Mouse (Mus musculus) myocyte (in vitro differentiated cells): ENCODE measurements around the gene H1foo. TPM values are rescaled to one million over a fixed set of nuclear protein-coding genes. Genes with fewer than 3 reads are reported as not detected.

Experiments
- H3K27me3 ChIP-seq: one replicate; pipeline ENCODE4 v1.6.1; 2011; ENCODE audit not compliant: control insufficient read depth, insufficient read depth, insufficient read length
- H3K36me3 ChIP-seq: one replicate; pipeline ENCODE4 v1.6.1; 2011; ENCODE audit not compliant: control insufficient read depth, insufficient read depth
- H3K4me2 ChIP-seq: one replicate; pipeline ENCODE4 v1.6.1; 2011; ENCODE audit warnings: low read depth, control low read depth
- H3K4me3 ChIP-seq: one replicate; pipeline ENCODE4 v1.5.1; 2011; ENCODE audit warnings: mild to moderate bottlenecking, control low read depth, moderate library complexity
- H3K79me2 ChIP-seq: one replicate; pipeline ENCODE4 v1.6.1; 2011; ENCODE audit not compliant: control insufficient read depth, insufficient read depth
- H3ac ChIP-seq: one replicate; pipeline ENCODE4 v1.6.1; 2011; ENCODE audit not compliant: control insufficient read depth, insufficient read length
- CEBPB ChIP-seq: IDR thresholded peaks from 2 replicates; pipeline ENCODE4 v1.6.1; 2011; ENCODE audit warnings: mild to moderate bottlenecking, moderate library complexity; ENCODE audit not compliant: poor library complexity, insufficient read depth, severe bottlenecking
- E2F4 ChIP-seq: IDR thresholded peaks from one replicate; pipeline ENCODE4 v1.6.1; 2011; ENCODE audit warnings: mild to moderate bottlenecking, control low read depth, moderate library complexity; ENCODE audit not compliant: insufficient read depth
- MAX ChIP-seq: IDR thresholded peaks from one replicate; pipeline ENCODE4 v1.6.1; 2011; ENCODE audit warnings: low read depth, mild to moderate bottlenecking, control low read depth
- MYOD1 ChIP-seq, 3 experiments: IDR thresholded peaks; one replicate each; pipeline ENCODE4 v1.6.1; 2011; ENCODE audit warnings: control low read depth in 2 of 3, low read depth in 2 of 3, mild to moderate bottlenecking in 2 of 3, moderate library complexity in 1 of 3; ENCODE audit not compliant: insufficient read length in 2 of 3, control insufficient read depth in 1 of 3
- MYOG ChIP-seq, 3 experiments: IDR thresholded peaks; one replicate each; pipeline ENCODE4 v1.6.1; 2011; ENCODE audit warnings: control low read depth in 2 of 3, low read depth in 2 of 3, mild to moderate bottlenecking in 2 of 3; ENCODE audit not compliant: insufficient read length in 2 of 3, control insufficient read depth in 1 of 3, insufficient read depth in 1 of 3
- POLR2A ChIP-seq: IDR thresholded peaks from one replicate; pipeline ENCODE4 v1.6.1; 2011; ENCODE audit warnings: low read depth, mild to moderate bottlenecking, control low read depth, moderate library complexity; ENCODE audit not compliant: insufficient read length
- POLR2AphosphoS2 ChIP-seq: IDR thresholded peaks from one replicate; pipeline ENCODE4 v1.6.1; 2011; ENCODE audit warnings: low read depth, control low read depth; ENCODE audit not compliant: insufficient read length
- REST ChIP-seq: IDR thresholded peaks from one replicate; pipeline ENCODE4 v1.6.1; 2011; ENCODE audit warnings: mild to moderate bottlenecking, control low read depth, moderate library complexity; ENCODE audit not compliant: insufficient read depth, insufficient read length
- SRF ChIP-seq: IDR thresholded peaks from one replicate; pipeline ENCODE4 v1.6.1; 2011; ENCODE audit warnings: low read depth; ENCODE audit not compliant: control insufficient read depth, insufficient read length
- TCF12 ChIP-seq: IDR thresholded peaks from one replicate; pipeline ENCODE4 v1.6.1; 2011; ENCODE audit warnings: mild to moderate bottlenecking, control low read depth; ENCODE audit not compliant: poor library complexity, insufficient read depth, severe bottlenecking
- TCF3 ChIP-seq: IDR thresholded peaks from one replicate; pipeline ENCODE4 v1.6.1; 2011; ENCODE audit warnings: low read depth, control low read depth; ENCODE audit not compliant: insufficient read length
- USF1 ChIP-seq: IDR thresholded peaks from one replicate; pipeline ENCODE4 v1.6.1; 2011; ENCODE audit warnings: low read depth, mild to moderate bottlenecking, control low read depth, moderate library complexity
- polyA plus RNA-seq: library from polyadenylated mRNA; unstranded; fragments of >200 nt; fragmentation: generic; extraction: Trizol; gene quantifications from one replicate; pipeline ENCODE4 v1.2.1, GENCODE M21; 2012; ENCODE audit warnings: missing spikeins

The H1foo gene
- polyA plus RNA-seq, 1 experiment: not detected

DNA sequence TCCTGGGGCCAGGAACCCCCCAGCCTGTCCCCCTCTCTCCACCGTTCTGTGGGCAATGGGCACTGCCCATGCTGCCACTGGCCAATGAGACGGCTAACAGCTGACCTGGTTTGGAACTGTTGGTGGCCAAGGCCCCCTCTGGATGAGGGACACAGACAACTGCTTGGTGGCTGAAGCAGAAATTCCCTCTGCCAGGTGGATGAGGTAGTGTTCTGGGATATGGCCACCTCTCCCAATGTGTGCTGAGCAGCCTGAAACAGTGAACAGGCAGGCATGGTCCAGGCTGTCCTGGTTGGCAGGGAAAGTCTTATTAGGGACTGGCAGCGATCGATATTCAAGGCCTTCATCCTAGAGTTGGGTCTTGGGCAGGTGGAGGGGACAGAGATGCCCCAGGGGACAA is 10.4 kb downstream of the H1foo start:
- no peaks in the 10 kb centered on the region for H3K27me3 ChIP-seq
- H3K4me3 ChIP-seq: no peak overlapping the region
- peaks cover 4% of the 10 kb centered on the region for H3K36me3 ChIP-seq
- no peaks in the 10 kb centered on the region for H3K79me2 ChIP-seq
- no peak overlapping the region for H3K4me2 ChIP-seq
- TF ChIP-seq POLR2A (no peak), POLR2AphosphoS2 (no peak), MYOG (IDR thresholded peaks at IDR 0.05; ENCODE audit: control insufficient read depth in 1 of 3, insufficient read depth in 1 of 3, insufficient read length in 2 of 3, low read depth in 2 of 3) (peak in 1 of 3 experiments; percentile 59), MYOD1 (IDR thresholded peaks at IDR 0.05; ENCODE audit: control insufficient read depth in 1 of 3, insufficient read length in 2 of 3, low read depth in 2 of 3) (peak in 2 of 3 experiments; percentile 73 to 74), REST (no peak)
- no peak overlapping the region for H3ac ChIP-seq

DNA sequence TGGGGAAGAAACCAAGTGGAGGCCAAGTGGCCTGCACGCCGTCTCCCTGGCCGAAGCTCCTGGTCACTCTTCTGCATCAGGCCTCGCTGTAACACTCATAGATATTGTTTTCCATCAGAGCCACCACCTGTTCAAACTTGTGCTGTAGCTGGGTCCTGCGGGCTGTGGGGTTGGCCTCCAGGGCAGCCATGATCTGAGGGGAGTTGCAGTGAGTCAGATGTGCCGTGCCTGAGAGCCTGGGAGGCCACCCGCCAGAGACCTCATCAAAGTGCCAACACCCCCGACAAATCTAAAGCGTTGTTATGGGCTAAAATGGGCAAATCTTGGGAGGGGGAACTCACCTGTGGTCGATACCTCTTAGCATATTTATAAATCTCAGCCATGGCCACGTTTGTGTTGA is 10.9 kb downstream of the H1foo start:
- H3K36me3 ChIP-seq: peaks cover 4% of the 10 kb centered on the region
- no peak overlapping the region for H3ac ChIP-seq
- H3K4me2 ChIP-seq: no peak overlapping the region
- H3K27me3 ChIP-seq: no peaks in the 10 kb centered on the region
- H3K4me3 ChIP-seq: no peak overlapping the region
- TF ChIP-seq TCF12: no peak
- peak in 1 of 3 experiments; percentile 24 for TF ChIP-seq MYOG (IDR thresholded peaks at IDR 0.05; ENCODE audit: control insufficient read depth in 1 of 3, insufficient read depth in 1 of 3, insufficient read length in 2 of 3, low read depth in 2 of 3)
- no peak for TF ChIP-seq E2F4
- TF ChIP-seq MAX: no peak
- TF ChIP-seq MYOD1 (IDR thresholded peaks at IDR 0.05; ENCODE audit: control insufficient read depth in 1 of 3, insufficient read length in 2 of 3, low read depth in 2 of 3): peak in 2 of 3 experiments; percentile 48 to 56
- H3K79me2 ChIP-seq: no peaks in the 10 kb centered on the region

DNA sequence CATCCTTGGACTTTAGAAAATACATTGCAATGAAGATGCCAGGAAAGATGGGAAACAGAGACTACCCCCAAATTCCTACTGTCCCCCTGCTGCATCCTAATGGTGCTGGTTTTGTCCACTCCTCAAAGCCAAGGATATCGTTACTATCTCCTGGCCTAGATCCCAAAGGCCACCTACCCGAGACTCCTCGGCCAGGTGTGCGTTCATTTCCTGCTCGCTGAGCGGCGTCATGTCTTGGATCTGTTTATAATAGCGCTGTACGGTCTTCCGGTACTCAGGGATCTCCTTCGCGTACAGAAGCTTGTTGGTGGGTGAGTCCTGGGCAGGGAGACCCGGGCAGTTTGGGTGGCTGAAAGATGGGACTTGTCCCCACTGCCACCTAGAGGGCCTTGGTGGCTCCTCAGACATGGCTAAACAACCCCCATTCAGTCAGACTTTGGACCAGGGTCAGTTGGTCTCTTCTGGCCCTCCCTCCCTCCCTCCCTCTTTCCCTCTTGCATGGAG is 11.7 kb downstream of the H1foo start:
- no peak overlapping the region for H3K4me2 ChIP-seq
- H3K79me2 ChIP-seq: no peaks in the 10 kb centered on the region
- TF ChIP-seq REST (no peak), MYOG (IDR thresholded peaks at IDR 0.05; ENCODE audit: control insufficient read depth in 1 of 3, insufficient read depth in 1 of 3, insufficient read length in 2 of 3, low read depth in 2 of 3) (no peak), POLR2AphosphoS2 (no peak), USF1 (no peak), MYOD1 (IDR thresholded peaks at IDR 0.05; ENCODE audit: control insufficient read depth in 1 of 3, insufficient read length in 2 of 3, low read depth in 2 of 3) (no peak), E2F4 (no peak), TCF12 (no peak), POLR2A (no peak), MAX (no peak), TCF3 (no peak), SRF (no peak), CEBPB (no peak)
- no peak overlapping the region for H3ac ChIP-seq
- H3K4me3 ChIP-seq: no peak overlapping the region
- H3K27me3 ChIP-seq: no peaks in the 10 kb centered on the region
- H3K36me3 ChIP-seq: peaks cover 4% of the 10 kb centered on the region

DNA sequence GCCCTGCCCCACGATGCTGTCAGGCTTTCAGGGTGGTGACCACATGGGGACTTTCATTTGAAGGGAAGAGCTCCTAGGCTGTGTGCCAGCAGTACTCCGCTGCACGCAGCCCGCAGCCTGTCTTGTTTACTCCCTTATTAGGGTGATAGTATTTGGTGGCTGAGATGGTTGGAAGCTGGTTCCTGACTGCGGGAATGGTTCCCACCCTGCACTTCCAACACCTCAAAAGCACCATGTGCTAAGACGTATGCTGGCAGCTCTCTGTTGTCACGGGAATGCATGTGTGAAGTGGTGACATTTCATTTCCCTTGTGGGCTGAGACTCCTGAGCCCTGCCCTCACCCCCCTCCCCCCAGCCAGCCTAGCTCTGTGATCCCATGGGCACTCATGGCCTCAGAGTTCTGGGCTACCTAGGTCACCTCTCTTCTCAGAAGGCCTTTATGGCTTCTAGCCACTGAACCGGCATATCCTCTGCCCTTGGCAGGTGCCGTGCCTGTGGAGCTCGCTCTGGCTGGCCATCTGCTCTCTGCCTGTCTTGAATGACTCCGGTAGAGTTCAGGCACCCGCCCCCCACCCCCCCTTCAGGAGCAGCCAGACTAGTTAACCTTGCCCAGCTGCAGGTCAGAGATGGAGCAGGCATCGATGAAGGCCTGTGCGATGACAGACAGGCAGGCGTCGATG is 12.3 kb downstream of the H1foo start:
- H3K27me3 ChIP-seq: no peaks in the 10 kb centered on the region
- no peak overlapping the region for H3K4me2 ChIP-seq
- no peaks in the 10 kb centered on the region for H3K79me2 ChIP-seq
- no peak overlapping the region for H3ac ChIP-seq
- no peak for TF ChIP-seq TCF3
- TF ChIP-seq SRF: no peak
- no peak for TF ChIP-seq REST
- no peak for TF ChIP-seq CEBPB
- TF ChIP-seq MYOG (IDR thresholded peaks at IDR 0.05; ENCODE audit: control insufficient read depth in 1 of 3, insufficient read depth in 1 of 3, insufficient read length in 2 of 3, low read depth in 2 of 3): no peak
- TF ChIP-seq MYOD1 (IDR thresholded peaks at IDR 0.05; ENCODE audit: control insufficient read depth in 1 of 3, insufficient read length in 2 of 3, low read depth in 2 of 3): no peak
- no peak overlapping the region for H3K4me3 ChIP-seq
- peaks cover 4% of the 10 kb centered on the region for H3K36me3 ChIP-seq

DNA sequence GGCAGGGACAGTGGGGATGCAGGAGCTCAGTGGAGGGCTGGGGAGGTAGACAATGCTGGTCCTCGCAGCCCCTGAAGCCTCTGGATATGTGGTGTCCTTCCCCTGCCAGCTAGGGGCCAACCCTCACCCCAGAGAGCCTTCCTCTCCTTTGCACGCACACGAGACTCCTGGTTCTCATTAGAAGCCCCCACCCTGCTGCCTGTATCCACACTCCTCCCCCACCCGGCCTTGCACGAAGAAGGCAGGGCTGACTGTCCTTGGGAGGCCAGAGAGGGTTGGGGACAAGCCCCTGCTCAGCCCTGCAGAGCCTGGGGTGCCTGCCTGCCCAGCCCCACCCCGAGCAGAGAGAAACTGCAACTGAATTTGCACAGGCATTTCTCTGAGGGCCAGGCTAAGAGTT is 12.9 kb downstream of the H1foo start:
- Histone ChIP-seq H3K4me3 (no peak overlapping the region), H3K36me3 (peaks cover 4% of the 10 kb centered on the region), H3ac (no peak overlapping the region), H3K79me2 (no peaks in the 10 kb centered on the region), H3K27me3 (no peaks in the 10 kb centered on the region), H3K4me2 (no peak overlapping the region)
- TF ChIP-seq TCF3 (no peak), SRF (no peak), MYOD1 (IDR thresholded peaks at IDR 0.05; ENCODE audit: control insufficient read depth in 1 of 3, insufficient read length in 2 of 3, low read depth in 2 of 3) (no peak), MAX (no peak), POLR2AphosphoS2 (no peak), MYOG (IDR thresholded peaks at IDR 0.05; ENCODE audit: control insufficient read depth in 1 of 3, insufficient read depth in 1 of 3, insufficient read length in 2 of 3, low read depth in 2 of 3) (no peak), E2F4 (no peak), TCF12 (no peak), USF1 (no peak), POLR2A (no peak), CEBPB (no peak), REST (no peak)
